Mouse (Mus musculus): ENCODE data around the gene Gm2916.
"Not testable (repeated sequence)": the region's sequence is repeated elsewhere in the genome, so short reads cannot be mapped to it uniquely, and the experiment has no call there.

The Gm2916 gene

GRCm38 (mm10) chr14:3883872-3884271, at the start of gene Gm2916:
Gm2916 (plus strand) TSS chr14:3884172.
- DNase-seq (ENCODE audit: extremely low read depth, low read depth), result not testable (repeated sequence)

- not testable (repeated sequence) for DNase-seq (ENCODE audit: extremely low read depth, low read depth)
Observed at GRCm38 (mm10) chr14:3845945-3846344, 38.0 kb upstream of the Gm2916 start, which contains the start of gene Gm3033. Gm3033 (plus strand) TSS chr14:3846245.

GRCm38 (mm10) chr14:3931456-3931855, 47.5 kb downstream of the Gm2916 start, which contains the start of gene Gm3029:
Gm3029 (plus strand) TSS chr14:3931756.
- DNase-seq (ENCODE audit: extremely low read depth, low read depth), result not testable (repeated sequence)

- DNase-seq (ENCODE audit: extremely low read depth, low read depth), result not testable (repeated sequence)
Observed at GRCm38 (mm10) chr14:3963247-3963646, 79.3 kb downstream of the Gm2916 start, which contains the start of gene Gm3095. Gm3095 (plus strand) TSS chr14:3963547.
